Mouse (Mus musculus) kidney, adult 11 months (tissue): ENCODE data around the gene Ly6g6d.

ENCODE experiments used
- DNase-seq: peaks from one replicate; pipeline ENCODE4 v3.0.0; 2022

The Ly6g6d gene

DNA sequence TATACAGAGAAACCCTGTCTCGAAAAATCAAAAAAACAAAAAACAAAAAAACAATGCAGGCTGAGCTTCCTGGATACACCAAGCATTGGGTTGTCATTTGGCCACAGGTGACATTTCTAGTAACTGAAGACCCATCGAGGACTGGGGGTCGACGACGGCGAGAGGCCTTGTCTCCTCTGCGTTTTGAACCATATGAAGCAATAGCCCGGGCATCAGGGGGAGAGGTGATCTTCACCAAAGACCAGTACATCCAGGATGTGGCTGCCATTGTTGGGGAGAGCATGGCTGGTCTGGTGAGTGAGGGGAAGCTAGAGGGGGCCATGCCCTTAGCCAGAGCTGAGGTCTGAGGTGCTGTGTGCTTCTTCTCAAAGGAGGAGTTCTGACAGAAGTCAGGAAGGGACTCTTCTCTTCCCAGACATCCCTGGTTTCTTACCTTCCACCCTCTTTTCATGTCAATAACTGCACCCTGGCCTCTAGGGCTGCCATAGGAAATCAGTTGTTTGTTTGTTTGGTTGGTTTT, 55.3 kb downstream of the Ly6g6d start:
- no peak for DNase-seq

DNA sequence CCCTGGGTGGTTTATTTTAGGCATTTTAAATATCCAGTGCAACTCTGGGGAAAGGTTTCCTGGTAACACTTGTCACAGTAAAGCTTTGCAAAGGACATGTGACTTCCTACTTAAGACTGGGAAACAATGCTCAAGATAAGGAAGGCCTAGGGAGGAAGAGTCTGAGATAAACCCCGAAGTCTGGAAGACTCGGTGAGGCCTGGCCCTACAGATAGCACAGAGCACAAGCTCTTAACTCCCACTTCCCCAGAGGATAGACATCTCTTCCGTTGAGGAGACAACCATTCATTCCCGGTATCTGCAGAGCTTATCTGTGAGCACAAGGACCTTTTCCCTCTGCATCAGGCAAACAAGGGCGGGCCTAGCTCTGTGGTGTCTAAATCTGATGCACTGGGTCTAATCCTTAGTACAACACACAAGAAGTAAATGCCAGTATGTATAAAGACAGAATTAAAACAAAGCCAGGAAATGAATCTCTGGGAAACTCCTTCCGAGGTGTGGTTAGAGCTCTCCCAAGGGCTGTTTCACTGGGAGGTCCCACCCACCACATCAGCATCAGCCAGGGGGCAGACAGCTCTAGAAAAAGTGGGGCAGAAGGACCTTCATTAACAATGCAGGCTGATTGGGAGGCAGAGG, 55.9 kb downstream of the Ly6g6d start:
- DNase-seq = no peak
